Mouse (Mus musculus): ENCODE measurements around the gene Zfp266. TPM values are rescaled to one million over a fixed set of nuclear protein-coding genes. Genes with fewer than 3 reads are reported as not detected.

Gene Zfp266
- polyA plus RNA-seq, 1 experiment = 12.1 TPM

DNA sequence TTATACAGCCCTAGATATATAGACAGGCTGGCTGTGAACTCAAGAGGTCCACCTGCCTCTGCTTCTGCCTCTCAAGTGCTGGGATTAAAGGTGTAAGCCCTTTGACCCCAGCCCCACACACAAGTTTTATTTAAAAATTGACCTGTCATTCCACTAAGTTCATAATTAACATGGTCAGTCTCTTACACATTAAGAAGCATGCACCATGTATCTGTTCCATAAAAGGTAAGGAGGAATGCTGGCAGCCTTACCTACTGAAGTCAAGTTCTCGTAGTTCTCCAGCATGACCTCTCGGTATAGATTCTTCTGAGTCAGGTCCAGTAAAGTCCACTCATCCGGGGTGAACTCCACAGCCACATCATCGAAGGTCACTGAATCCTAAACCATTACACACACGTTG, 16.4 kb downstream of the Zfp266 start:
- Histone ChIP-seq H3K27ac (ENCODE audit: control insufficient read depth, insufficient read depth, low read length) (no peak overlapping the region), H3K4me1 (replicated peaks; ENCODE audit: control insufficient read depth, insufficient read depth, low read length) (no peaks in the 10 kb centered on the region), H3K4me3 (ENCODE audit: control insufficient read depth, insufficient read depth, low read length) (no peak overlapping the region), H3K27me3 (ENCODE audit: control insufficient read depth, insufficient read depth, low read length) (no peaks in the 10 kb centered on the region), H3K36me3 (ENCODE audit: control insufficient read depth, insufficient read depth, low read length) (peaks cover 70% of the 10 kb centered on the region)
- 97% methylated on average over 5 of the region's 5 CpGs for WGBS
- no peak for DNase-seq
- TF ChIP-seq CTCF (IDR thresholded peaks at IDR 0.05; ENCODE audit: borderline replicate concordance, control insufficient read depth, extremely low read depth, insufficient read depth, low read length, poor library complexity) (no peak), POLR2A (IDR thresholded peaks at IDR 0.05; ENCODE audit: control insufficient read depth, extremely low read depth, insufficient read depth, low read length, poor library complexity) (no peak)

DNA sequence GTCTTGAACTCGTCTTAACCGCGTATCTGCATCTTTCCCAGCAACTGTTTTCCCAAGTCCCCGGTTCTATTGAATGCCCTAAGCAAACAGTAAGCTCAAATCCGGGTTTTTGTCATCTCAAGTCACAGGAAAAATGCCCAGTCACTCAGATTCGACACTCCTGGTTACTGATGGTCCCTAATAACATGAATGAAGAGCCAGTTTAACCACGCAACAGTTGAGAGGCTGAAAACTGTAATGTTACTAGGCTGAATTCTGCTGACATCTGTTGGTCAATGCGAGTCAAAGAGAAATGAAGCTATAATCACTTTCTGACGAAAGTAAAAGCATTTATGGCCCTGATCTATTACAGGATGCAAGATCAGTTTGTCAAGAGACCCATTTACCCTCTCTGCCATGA, 27.9 kb downstream of the Zfp266 start:
- Histone ChIP-seq H3K36me3 (ENCODE audit: control insufficient read depth, insufficient read depth, low read length) (peaks cover 9% of the 10 kb centered on the region), H3K27ac (ENCODE audit: control insufficient read depth, insufficient read depth, low read length) (no peak overlapping the region; the same call in 1 of the 2 replicates), H3K4me1 (replicated peaks; ENCODE audit: control insufficient read depth, insufficient read depth, low read length) (no peaks in the 10 kb centered on the region), H3K4me3 (ENCODE audit: control insufficient read depth, insufficient read depth, low read length) (peak overlapping the region; percentile 94; the same call in 1 of the 2 replicates), H3K27me3 (ENCODE audit: control insufficient read depth, insufficient read depth, low read length) (no peaks in the 10 kb centered on the region)
- DNase-seq = no peak
- WGBS = 2% methylated on average over 9 of the region's 9 CpGs
- TF ChIP-seq CTCF (IDR thresholded peaks at IDR 0.05; ENCODE audit: borderline replicate concordance, control insufficient read depth, extremely low read depth, insufficient read depth, low read length, poor library complexity) = no peak
- no peak for TF ChIP-seq POLR2A (IDR thresholded peaks at IDR 0.05; ENCODE audit: control insufficient read depth, extremely low read depth, insufficient read depth, low read length, poor library complexity)

DNA sequence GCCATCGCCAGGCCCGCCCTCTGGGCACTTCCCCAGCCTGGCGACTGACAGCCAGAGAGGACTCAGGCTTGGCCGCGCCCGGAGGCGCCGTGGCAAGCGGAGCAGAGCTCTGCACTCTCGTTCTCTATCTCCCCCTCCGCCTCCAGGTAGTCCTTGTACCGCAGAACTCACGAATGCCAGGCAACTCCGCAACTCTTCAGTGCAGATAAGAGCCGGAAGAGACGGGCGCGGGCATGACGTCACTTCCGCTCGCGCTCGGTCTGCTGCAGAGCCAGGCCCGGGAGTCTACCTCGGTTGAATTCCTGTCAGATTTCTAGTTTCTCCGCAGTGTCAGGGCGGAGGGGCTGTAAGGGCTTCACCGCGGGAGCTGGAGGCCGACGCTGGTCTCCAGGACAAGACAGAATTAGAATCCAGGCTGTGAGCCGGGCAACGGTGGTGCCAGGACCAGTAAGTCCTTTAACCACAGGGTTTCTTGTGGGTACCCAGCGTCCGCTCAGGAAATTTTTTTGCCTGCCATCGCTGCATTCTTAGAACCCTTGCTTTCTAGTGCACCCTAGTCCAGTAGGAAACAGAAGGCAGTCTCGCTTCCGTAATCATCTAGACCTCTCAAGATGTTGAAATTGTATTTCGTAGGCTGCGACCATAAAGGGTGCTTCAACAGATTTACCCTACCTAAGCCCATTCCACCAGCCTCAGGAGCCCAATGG, 28.5 kb downstream of the Zfp266 start, which contains the start of gene Zfp426:
Gene Zfp426 (minus strand): TSS at position 220 of the 707 bp plus-strand sequence.
- Histone ChIP-seq H3K27ac (ENCODE audit: control insufficient read depth, insufficient read depth, low read length) (peak within 1 kb of the TSS; percentile 92), H3K4me1 (replicated peaks; ENCODE audit: control insufficient read depth, insufficient read depth, low read length) (no peaks in the 10 kb centered on the region), H3K36me3 (ENCODE audit: control insufficient read depth, insufficient read depth, low read length) (peaks cover 5% of the 10 kb centered on the region), H3K27me3 (ENCODE audit: control insufficient read depth, insufficient read depth, low read length) (no peaks in the 10 kb centered on the region), H3K4me3 (ENCODE audit: control insufficient read depth, insufficient read depth, low read length) (peak within 1 kb of the TSS; percentile 94)
- peak; percentile 85 for DNase-seq
- under 1% methylated on average over 40 of the region's 40 CpGs for WGBS
- TF ChIP-seq CTCF (IDR thresholded peaks at IDR 0.05; ENCODE audit: borderline replicate concordance, control insufficient read depth, extremely low read depth, insufficient read depth, low read length, poor library complexity) = 0 out of 2 replicates have a peak, but pooled peaks have one; percentile 55
- TF ChIP-seq POLR2A (IDR thresholded peaks at IDR 0.05; ENCODE audit: control insufficient read depth, extremely low read depth, insufficient read depth, low read length, poor library complexity) = peak; percentile 84

DNA sequence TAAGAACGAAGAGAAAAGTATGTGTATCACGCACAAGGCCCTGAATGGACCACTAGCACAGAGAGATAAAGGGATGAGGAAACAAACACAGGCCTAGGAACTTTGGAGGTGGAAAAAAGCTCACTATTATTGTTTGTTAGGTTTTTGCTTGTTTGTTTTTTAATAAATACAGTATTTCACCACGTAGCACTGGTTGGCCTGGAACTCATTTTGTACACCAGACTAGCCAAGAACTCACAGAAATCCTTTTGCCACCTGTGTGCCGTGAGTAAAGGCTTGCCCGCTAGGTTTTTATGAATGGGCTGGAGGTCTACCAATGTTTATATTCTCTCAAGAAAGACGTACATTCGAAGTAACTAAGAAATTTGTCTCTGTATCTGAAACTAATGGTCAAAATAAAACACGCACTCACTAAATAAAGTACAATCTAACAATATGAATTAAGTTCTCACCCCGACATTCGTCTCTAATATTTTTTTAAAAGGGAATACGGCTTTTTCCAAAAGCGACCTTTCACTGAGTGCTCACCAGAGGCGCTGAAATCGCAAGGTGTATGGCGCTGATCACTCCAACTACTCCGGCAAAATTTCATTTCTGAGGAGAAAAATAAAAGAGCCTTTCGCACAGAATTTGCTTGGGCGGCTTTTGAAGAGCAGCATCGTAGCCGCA, 29.2 kb downstream of the Zfp266 start:
- peaks cover 2% of the 10 kb centered on the region for H3K36me3 ChIP-seq (ENCODE audit: control insufficient read depth, insufficient read depth, low read length)
- WGBS = 9% methylated on average over 20 of the region's 20 CpGs
- peak overlapping the region; percentile 92 for H3K27ac ChIP-seq (ENCODE audit: control insufficient read depth, insufficient read depth, low read length)
- no peak for DNase-seq
- no peaks in the 10 kb centered on the region for H3K27me3 ChIP-seq (ENCODE audit: control insufficient read depth, insufficient read depth, low read length)
- TF ChIP-seq POLR2A (IDR thresholded peaks at IDR 0.05; ENCODE audit: control insufficient read depth, extremely low read depth, insufficient read depth, low read length, poor library complexity) = no peak
- peak overlapping the region; percentile 94 for H3K4me3 ChIP-seq (ENCODE audit: control insufficient read depth, insufficient read depth, low read length)
- H3K4me1 ChIP-seq (replicated peaks; ENCODE audit: control insufficient read depth, insufficient read depth, low read length) = no peaks in the 10 kb centered on the region

DNA sequence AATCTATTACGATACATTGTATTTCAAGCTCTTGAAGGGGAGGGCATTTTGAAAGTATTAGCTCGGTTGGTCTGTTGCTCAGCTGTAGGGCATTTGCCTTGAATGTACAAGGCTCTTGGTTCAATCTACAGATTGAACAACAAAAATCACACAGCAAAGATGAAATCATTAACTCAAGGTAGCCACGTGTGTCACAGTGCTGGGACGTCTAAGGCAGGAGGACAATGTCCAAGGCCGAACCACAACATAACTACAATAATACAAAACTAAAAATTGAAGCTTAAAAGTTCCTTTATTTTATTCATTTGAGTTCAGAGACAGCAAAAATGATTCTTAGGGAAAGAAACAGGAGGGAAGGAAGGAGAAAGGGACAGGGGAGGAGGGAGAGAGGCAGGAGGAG, 31.7 kb downstream of the Zfp266 start:
- no peaks in the 10 kb centered on the region for H3K27me3 ChIP-seq (ENCODE audit: control insufficient read depth, insufficient read depth, low read length)
- WGBS = 98% methylated on average over 5 of the region's 5 CpGs
- TF ChIP-seq POLR2A (IDR thresholded peaks at IDR 0.05; ENCODE audit: control insufficient read depth, extremely low read depth, insufficient read depth, low read length, poor library complexity) = no peak
- TF ChIP-seq CTCF (IDR thresholded peaks at IDR 0.05; ENCODE audit: borderline replicate concordance, control insufficient read depth, extremely low read depth, insufficient read depth, low read length, poor library complexity) = no peak
- H3K4me3 ChIP-seq (ENCODE audit: control insufficient read depth, insufficient read depth, low read length) = no peak overlapping the region
- H3K36me3 ChIP-seq (ENCODE audit: control insufficient read depth, insufficient read depth, low read length) = peaks cover 17% of the 10 kb centered on the region
- no peak for DNase-seq
- H3K27ac ChIP-seq (ENCODE audit: control insufficient read depth, insufficient read depth, low read length) = no peak overlapping the region
- H3K4me1 ChIP-seq (replicated peaks; ENCODE audit: control insufficient read depth, insufficient read depth, low read length) = no peaks in the 10 kb centered on the region

DNA sequence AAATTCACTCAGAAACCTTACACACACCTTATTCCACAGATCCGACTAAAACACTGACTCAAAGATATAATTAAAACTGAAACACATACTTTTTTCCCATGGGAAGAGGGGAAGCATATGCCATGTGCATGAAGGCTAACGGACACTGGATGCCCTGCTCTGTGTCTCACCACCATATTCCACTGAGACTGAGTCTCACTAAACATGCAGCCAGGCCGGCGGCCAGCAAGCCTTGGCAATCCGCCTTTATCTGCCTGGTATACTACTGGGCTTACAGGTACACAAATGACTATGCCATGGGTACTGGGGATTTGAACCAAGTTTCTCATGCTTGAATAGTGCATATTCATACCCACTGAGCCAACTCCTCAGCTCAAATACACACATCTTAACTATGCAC, 41.8 kb downstream of the Zfp266 start:
- 96% methylated on average over 5 of the region's 5 CpGs for WGBS
- Histone ChIP-seq H3K36me3 (ENCODE audit: control insufficient read depth, insufficient read depth, low read length) (peaks cover 26% of the 10 kb centered on the region), H3K4me3 (ENCODE audit: control insufficient read depth, insufficient read depth, low read length) (no peak overlapping the region), H3K4me1 (replicated peaks; ENCODE audit: control insufficient read depth, insufficient read depth, low read length) (no peaks in the 10 kb centered on the region), H3K27ac (ENCODE audit: control insufficient read depth, insufficient read depth, low read length) (no peak overlapping the region), H3K27me3 (ENCODE audit: control insufficient read depth, insufficient read depth, low read length) (no peaks in the 10 kb centered on the region)
- no peak for DNase-seq
- no peak for TF ChIP-seq POLR2A (IDR thresholded peaks at IDR 0.05; ENCODE audit: control insufficient read depth, extremely low read depth, insufficient read depth, low read length, poor library complexity)
- no peak for TF ChIP-seq CTCF (IDR thresholded peaks at IDR 0.05; ENCODE audit: borderline replicate concordance, control insufficient read depth, extremely low read depth, insufficient read depth, low read length, poor library complexity)

All from thymus, adult 2 months (tissue).